Mouse (Mus musculus) neural tube, embryonic 15.5 days (tissue): ENCODE data around the gene Pigs. TPM values are rescaled to one million over a fixed set of nuclear protein-coding genes. Genes with fewer than 3 reads are reported as not detected.

Experiments
- polyA plus RNA-seq: library from polyadenylated mRNA; unstranded; fragments of >200 nt; fragmentation: Nextera tagmentation; extraction: Ambion mirVana; gene quantifications from 2 replicates; pipeline ENCODE4 v1.2.1, GENCODE M21; 2015

Gene Pigs
- polyA plus RNA-seq, 1 experiment from 2014 or later, result 83.2 TPM

Other genes with a start within 250 kb of the Pigs start
- gene Eral1, start 248.0 kb upstream of the Pigs start, polyA plus RNA-seq, result 30.1 and 30.9 TPM in 2 replicates
- 22.2 and 24.2 TPM in 2 replicates for gene Fam222b, start 233.8 kb upstream of the Pigs start, polyA plus RNA-seq
- gene Traf4, start 162.8 kb upstream of the Pigs start, polyA plus RNA-seq, result 82.1 and 85.4 TPM in 2 replicates
- 7.0 and 9.7 TPM in 2 replicates for gene Nek8, start 151.7 kb upstream of the Pigs start, polyA plus RNA-seq
- 19.3 and 20.0 TPM in 2 replicates for gene Tlcd1, start 151.7 kb upstream of the Pigs start, polyA plus RNA-seq
- gene Rpl23a, start 144.8 kb upstream of the Pigs start, polyA plus RNA-seq, result 774 and 869 TPM in 2 replicates
- gene Rab34, start 140.0 kb upstream of the Pigs start, polyA plus RNA-seq, result 66.1 and 71.0 TPM in 2 replicates
- 3.3 and 4.8 TPM in 2 replicates for gene Proca1, start 135.0 kb upstream of the Pigs start, polyA plus RNA-seq
- gene Sdf2, start 82.7 kb upstream of the Pigs start, polyA plus RNA-seq, result 93.2 and 97.1 TPM in 2 replicates
- gene Supt6, start 82.4 kb upstream of the Pigs start, polyA plus RNA-seq, result 22.9 and 25.1 TPM in 2 replicates
- gene 2610507B11Rik, start 66.7 kb upstream of the Pigs start, polyA plus RNA-seq, result 56.5 and 65.2 TPM in 2 replicates
- gene BC030499, start 37.6 kb upstream of the Pigs start, polyA plus RNA-seq, result 0.40 and 0.42 TPM in 2 replicates
- gene Spag5, start 26.9 kb upstream of the Pigs start, polyA plus RNA-seq, result 6.5 and 13.1 TPM in 2 replicates
- gene Aldoc, start 5.4 kb upstream of the Pigs start, polyA plus RNA-seq, result 328 and 382 TPM in 2 replicates
- 84.3 and 88.3 TPM in 2 replicates for gene Unc119, start 15.1 kb downstream of the Pigs start, polyA plus RNA-seq
- 11.8 TPM in 1 of 2 replicates, not detected in the other for gene Foxn1, start 58.1 kb downstream of the Pigs start, polyA plus RNA-seq
- gene Slc13a2, start 93.8 kb downstream of the Pigs start, polyA plus RNA-seq, result 0.42 TPM in 1 of 2 replicates, not detected in the other
- 23.4 and 26.0 TPM in 2 replicates for gene Slc46a1, start 137.3 kb downstream of the Pigs start, polyA plus RNA-seq
- 38.8 and 49.0 TPM in 2 replicates for gene Sarm1, start 169.3 kb downstream of the Pigs start, polyA plus RNA-seq
- gene Vtn, start 170.7 kb downstream of the Pigs start, polyA plus RNA-seq, result 151 and 156 TPM in 2 replicates
- gene Sebox, start 175.0 kb downstream of the Pigs start, polyA plus RNA-seq, result 0.12 TPM in 1 of 2 replicates, not detected in the other
- 89.3 and 94.4 TPM in 2 replicates for gene Tmem199, start 183.8 kb downstream of the Pigs start, polyA plus RNA-seq
- gene Poldip2, start 183.8 kb downstream of the Pigs start, polyA plus RNA-seq, result 182 and 192 TPM in 2 replicates
- 56.1 and 60.3 TPM in 2 replicates for gene Tnfaip1, start 207.9 kb downstream of the Pigs start, polyA plus RNA-seq
- 120 and 127 TPM in 2 replicates for gene Ift20, start 207.9 kb downstream of the Pigs start, polyA plus RNA-seq
- gene Tmem97, start 222.4 kb downstream of the Pigs start, polyA plus RNA-seq, result 43.1 and 50.4 TPM in 2 replicates